Mouse (Mus musculus) ES-E14 (cell line): ENCODE results near the gene Mpdu1.

Source experiments
- CHD2 ChIP-seq: IDR thresholded peaks from 2 replicates; pipeline ENCODE4 v1.6.1; 2014; ENCODE audit warnings: mild to moderate bottlenecking, low read depth, low read length, inconsistent platforms
- HCFC1 ChIP-seq: IDR thresholded peaks from 2 replicates; pipeline ENCODE4 v1.6.1; 2012; ENCODE audit warnings: low read length, inconsistent platforms, borderline replicate concordance; ENCODE audit not compliant: insufficient read depth
- MAFK ChIP-seq: IDR thresholded peaks from 2 replicates; pipeline ENCODE4 v1.6.1; 2014; ENCODE audit warnings: mild to moderate bottlenecking, low read depth, low read length, inconsistent platforms; ENCODE audit not compliant: insufficient read depth
- ZC3H11A ChIP-seq: IDR thresholded peaks from 2 replicates; pipeline ENCODE4 v1.6.1; 2012; ENCODE audit warnings: low read depth, mild to moderate bottlenecking, inconsistent platforms, low read length, borderline replicate concordance
- ZNF384 ChIP-seq: IDR thresholded peaks from 2 replicates; pipeline ENCODE4 v1.6.1; 2012; ENCODE audit warnings: low read depth, low read length, inconsistent platforms

DNA sequence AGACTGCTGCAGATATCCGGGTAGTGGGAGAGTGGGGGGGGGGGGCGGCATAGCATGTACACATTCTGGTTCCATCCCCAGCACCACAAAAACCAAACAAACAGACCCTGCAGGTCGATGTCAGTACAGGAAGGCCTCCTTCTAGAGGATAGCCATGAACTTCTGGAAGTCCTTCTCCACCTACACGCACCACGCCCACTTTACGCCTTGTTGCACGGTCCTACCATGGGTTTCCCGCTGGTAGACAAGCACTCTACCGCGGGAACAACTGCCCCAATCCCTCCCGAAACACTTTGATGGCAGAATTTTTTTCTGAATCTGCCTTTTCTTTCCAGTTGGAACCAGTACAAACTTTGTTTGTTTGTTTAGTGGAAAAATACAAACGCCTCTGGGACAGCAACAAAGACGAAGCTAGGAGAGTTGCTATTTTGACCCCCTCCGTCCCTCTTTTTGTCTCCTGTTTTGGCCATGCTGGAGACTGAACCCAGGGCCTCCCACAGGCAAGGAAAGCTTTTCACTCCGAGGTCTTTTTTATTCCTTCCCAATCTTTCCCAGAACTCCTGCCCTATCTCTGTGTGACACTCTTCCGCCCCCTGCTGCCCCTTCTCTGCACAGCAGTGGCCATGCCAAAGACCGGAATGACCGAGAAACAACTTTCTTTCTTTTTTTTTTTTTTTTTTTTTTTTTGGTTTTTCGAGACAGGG lies 48.7 kb downstream of the Mpdu1 start:
- 0 out of 2 replicates have a peak, but pooled peaks have one; percentile 14 for TF ChIP-seq HCFC1
- peak; percentile 96 for TF ChIP-seq ZNF384
- no peak for TF ChIP-seq CHD2
- no peak for TF ChIP-seq MAFK
- peak; percentile 23 for TF ChIP-seq ZC3H11A
